Mouse (Mus musculus): ENCODE measurements around the gene Gm10320. TPM values are rescaled to one million over a fixed set of nuclear protein-coding genes. Genes with fewer than 3 reads are reported as not detected.

Gene Gm10320
- polyA plus RNA-seq (2012), result 1.6 and 3.3 TPM in 2 replicates

DNA sequence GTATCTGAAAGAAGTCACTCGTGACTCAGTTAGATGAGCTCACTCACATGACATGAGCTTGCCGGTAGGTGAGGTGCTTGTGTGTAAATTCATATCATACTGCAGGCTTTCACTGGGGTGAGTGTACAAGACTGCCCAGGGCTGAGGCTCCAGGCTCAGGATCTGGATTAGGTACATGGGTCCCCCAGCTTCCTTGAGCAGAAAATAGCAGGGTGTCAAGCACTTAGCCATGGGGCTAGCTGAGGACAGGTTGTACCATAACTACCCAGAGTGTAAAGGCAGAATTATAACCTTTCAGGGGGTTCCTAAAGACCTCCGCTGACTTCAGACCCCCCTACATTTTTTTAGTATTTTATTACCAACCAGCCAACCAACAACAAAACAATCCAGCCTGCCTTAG, at the start of gene Gm10320:
Gm10320 (minus strand) TSS at position 93 of the 400 bp plus-strand sequence.

Other genes starting within 250 kb of the Gm10320 start
- gene Utp15, start 229.0 kb downstream of the Gm10320 start, polyA plus RNA-seq (2012), result 10.4 and 11.6 TPM in 2 replicates
- 11.1 and 11.9 TPM in 2 replicates for gene Ankra2, start 228.9 kb downstream of the Gm10320 start, polyA plus RNA-seq (2012)
- gene Gm21976, start 212.1 kb downstream of the Gm10320 start, polyA plus RNA-seq (2012), result not detected in 2 replicates
- gene Btf3, start 175.0 kb downstream of the Gm10320 start, polyA plus RNA-seq (2012), result 147 TPM in 2 replicates
- gene Foxd1, start 137.8 kb downstream of the Gm10320 start, polyA plus RNA-seq (2012), result 0.03 and 0.04 TPM in 2 replicates
- gene Tmem174, start 145.4 kb upstream of the Gm10320 start, polyA plus RNA-seq (2012), result not detected in 2 replicates
- 0.18 TPM in 1 of 2 replicates, not detected in the other for gene Tmem171, start 202.8 kb upstream of the Gm10320 start, polyA plus RNA-seq (2012)

Data from megakaryocyte-erythroid progenitor cell, adult 5 weeks (primary cell).